Mouse (Mus musculus): ENCODE measurements around the gene Fam120a. TPM values are rescaled to one million over a fixed set of nuclear protein-coding genes. Genes with fewer than 3 reads are reported as not detected.

Gene Fam120a
- polyA plus RNA-seq, 1 experiment from 2014 or later = 17.3 TPM

- Histone ChIP-seq H3K27me3 (no peaks in the 10 kb centered on the region), H3K4me1 (replicated peaks) (peaks cover 7% of the 10 kb centered on the region), H3K9me3 (no peaks in the 10 kb centered on the region), H3K36me3 (no peaks in the 10 kb centered on the region), H3K4me3 (replicated peaks) (no peak overlapping the region), H3K4me2 (no peak overlapping the region), H3K27ac (no peak overlapping the region), H3K9ac (replicated peaks) (no peak overlapping the region)
- no peak for ATAC-seq (ENCODE audit: insufficient number of reproducible peaks, insufficient read depth, low FRiP score, low TSS enrichment, low read depth)
- WGBS = 90% methylated on average over 2 of the region's 2 CpGs
Measured at GRCm38 (mm10) chr13:48990138-48990537, 22.3 kb upstream of the Fam120a start.

DNA sequence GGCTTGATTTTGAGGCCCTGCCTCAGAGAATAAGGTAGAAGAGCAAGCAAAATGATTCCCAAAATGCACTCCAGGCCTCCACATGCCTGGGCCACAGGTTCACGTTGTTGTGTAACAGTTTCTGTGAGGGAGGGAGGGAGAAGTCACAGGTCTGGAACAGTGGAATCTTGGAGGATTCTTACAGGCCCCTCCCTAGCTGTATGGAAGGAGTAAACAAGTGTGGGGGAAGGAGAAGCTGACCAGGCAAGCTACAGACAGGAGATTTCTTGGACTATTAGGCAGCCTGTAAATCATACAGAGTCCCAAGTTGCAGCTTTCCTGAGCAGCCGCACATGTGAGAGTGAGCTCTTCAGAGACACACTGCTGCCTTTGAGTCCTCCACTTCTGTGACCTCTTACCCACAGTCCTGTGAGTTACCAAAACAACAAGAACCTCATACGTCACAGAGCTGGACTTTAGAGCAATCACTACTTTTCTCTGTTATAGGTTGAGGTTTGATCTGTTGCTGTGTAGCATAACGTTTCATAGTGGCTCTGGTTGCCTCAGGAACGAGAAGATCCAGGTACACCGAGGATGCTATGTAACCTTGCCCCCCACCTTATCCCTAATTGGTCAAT, 14.8 kb upstream of the Fam120a start:
- H3K27me3 ChIP-seq = no peaks in the 10 kb centered on the region
- H3K4me1 ChIP-seq (replicated peaks) = peaks cover 9% of the 10 kb centered on the region
- no peak overlapping the region for H3K27ac ChIP-seq
- H3K4me3 ChIP-seq (replicated peaks) = no peak overlapping the region
- H3K36me3 ChIP-seq = no peaks in the 10 kb centered on the region
- no peak overlapping the region for H3K4me2 ChIP-seq
- H3K9ac ChIP-seq (replicated peaks) = no peak overlapping the region
- ATAC-seq (ENCODE audit: insufficient number of reproducible peaks, insufficient read depth, low FRiP score, low TSS enrichment, low read depth) = no peak
- no peaks in the 10 kb centered on the region for H3K9me3 ChIP-seq
- WGBS = 64% methylated on average over 6 of the region's 6 CpGs

GRCm38 (mm10) chr13:48979069-48979468, 11.3 kb upstream of the Fam120a start:
- Histone ChIP-seq H3K27ac (no peak overlapping the region), H3K27me3 (no peaks in the 10 kb centered on the region), H3K36me3 (no peaks in the 10 kb centered on the region), H3K9me3 (no peaks in the 10 kb centered on the region), H3K9ac (replicated peaks) (no peak overlapping the region), H3K4me3 (replicated peaks) (no peak overlapping the region), H3K4me2 (no peak overlapping the region), H3K4me1 (replicated peaks) (peaks cover 9% of the 10 kb centered on the region)
- ATAC-seq (ENCODE audit: insufficient number of reproducible peaks, insufficient read depth, low FRiP score, low TSS enrichment, low read depth) = no peak
- WGBS = 87% methylated on average over 6 of the region's 6 CpGs

- no peak overlapping the region for H3K4me2 ChIP-seq
- 77% methylated on average over 3 of the region's 3 CpGs for WGBS
- H3K9me3 ChIP-seq = no peaks in the 10 kb centered on the region
- no peaks in the 10 kb centered on the region for H3K27me3 ChIP-seq
- no peak overlapping the region for H3K27ac ChIP-seq
- H3K36me3 ChIP-seq = no peaks in the 10 kb centered on the region
- no peak for ATAC-seq (ENCODE audit: insufficient number of reproducible peaks, insufficient read depth, low FRiP score, low TSS enrichment, low read depth)
- no peak overlapping the region for H3K9ac ChIP-seq (replicated peaks)
- H3K4me1 ChIP-seq (replicated peaks) = peaks cover 9% of the 10 kb centered on the region
- H3K4me3 ChIP-seq (replicated peaks) = no peak overlapping the region
Measured at GRCm38 (mm10) chr13:48977858-48978257, 10.0 kb upstream of the Fam120a start.

GRCm38 (mm10) chr13:48974699-48975098, 6.9 kb upstream of the Fam120a start:
- H3K4me1 ChIP-seq (replicated peaks) = peaks cover 19% of the 10 kb centered on the region
- H3K4me2 ChIP-seq = no peak overlapping the region

GRCm38 (mm10) chr13:48974266-48974665, 6.4 kb upstream of the Fam120a start:
- Histone ChIP-seq H3K27me3 (no peaks in the 10 kb centered on the region), H3K9me3 (no peaks in the 10 kb centered on the region), H3K27ac (no peak overlapping the region), H3K4me2 (no peak overlapping the region), H3K9ac (replicated peaks) (no peak overlapping the region), H3K36me3 (peaks cover 17% of the 10 kb centered on the region; the same call in 1 of the 2 replicates), H3K4me1 (replicated peaks) (peaks cover 19% of the 10 kb centered on the region), H3K4me3 (replicated peaks) (no peak overlapping the region)
- 74% methylated on average over 4 of the region's 4 CpGs for WGBS
- ATAC-seq (ENCODE audit: insufficient number of reproducible peaks, insufficient read depth, low FRiP score, low TSS enrichment, low read depth) = no peak

More at GRCm38 (mm10) chr13:48974699-48975098, 6.9 kb upstream of the Fam120a start:
- H3K27me3 ChIP-seq = no peaks in the 10 kb centered on the region
- WGBS = 83% methylated on average over 2 of the region's 2 CpGs
- peaks cover 17% of the 10 kb centered on the region; the same call in 1 of the 2 replicates for H3K36me3 ChIP-seq
- H3K4me3 ChIP-seq (replicated peaks) = no peak overlapping the region
- ATAC-seq (ENCODE audit: insufficient number of reproducible peaks, insufficient read depth, low FRiP score, low TSS enrichment, low read depth) = no peak
- H3K9me3 ChIP-seq = no peaks in the 10 kb centered on the region
- no peak overlapping the region for H3K9ac ChIP-seq (replicated peaks)
- no peak overlapping the region for H3K27ac ChIP-seq

DNA sequence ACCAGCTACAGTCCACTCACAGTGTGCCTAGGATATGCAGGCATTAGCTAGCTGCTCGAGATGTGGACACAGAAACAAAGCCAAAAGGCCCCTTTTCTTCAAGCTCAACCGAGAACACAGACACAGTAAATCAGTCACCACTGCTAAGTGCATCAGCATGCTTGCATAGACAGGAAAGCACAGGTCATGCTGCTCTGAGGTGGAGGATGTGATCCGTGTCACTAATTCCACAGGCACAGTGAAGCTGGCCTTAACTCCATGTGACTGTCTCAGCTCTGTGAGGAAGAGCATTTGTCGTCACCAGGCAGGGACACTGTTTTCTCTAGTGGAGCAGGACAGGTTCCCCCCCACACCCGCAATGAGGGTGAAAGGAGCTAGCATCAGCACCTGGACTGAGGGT, 5.4 kb upstream of the Fam120a start:
- WGBS = 64% methylated on average over 5 of the region's 5 CpGs
- H3K27me3 ChIP-seq = no peaks in the 10 kb centered on the region
- no peaks in the 10 kb centered on the region for H3K9me3 ChIP-seq
- H3K27ac ChIP-seq = no peak overlapping the region
- H3K4me1 ChIP-seq (replicated peaks) = peaks cover 14% of the 10 kb centered on the region
- H3K4me2 ChIP-seq = no peak overlapping the region
- ATAC-seq (ENCODE audit: insufficient number of reproducible peaks, insufficient read depth, low FRiP score, low TSS enrichment, low read depth) = no peak
- H3K36me3 ChIP-seq = peaks cover 17% of the 10 kb centered on the region; the same call in 1 of the 2 replicates
- no peak overlapping the region for H3K9ac ChIP-seq (replicated peaks)
- H3K4me3 ChIP-seq (replicated peaks) = no peak overlapping the region

GRCm38 (mm10) chr13:48971033-48971432, 3.2 kb upstream of the Fam120a start:
- Histone ChIP-seq H3K27me3 (no peaks in the 10 kb centered on the region), H3K4me3 (replicated peaks) (no peak overlapping the region), H3K36me3 (peaks cover 17% of the 10 kb centered on the region; the same call in 1 of the 2 replicates), H3K4me2 (no peak overlapping the region), H3K9me3 (no peaks in the 10 kb centered on the region), H3K4me1 (replicated peaks) (peaks cover 24% of the 10 kb centered on the region), H3K9ac (replicated peaks) (no peak overlapping the region), H3K27ac (peak overlapping the region; percentile 41; the same call in 1 of the 2 replicates)
- no peak for ATAC-seq (ENCODE audit: insufficient number of reproducible peaks, insufficient read depth, low FRiP score, low TSS enrichment, low read depth)
- 49% methylated on average over 5 of the region's 5 CpGs for WGBS

DNA sequence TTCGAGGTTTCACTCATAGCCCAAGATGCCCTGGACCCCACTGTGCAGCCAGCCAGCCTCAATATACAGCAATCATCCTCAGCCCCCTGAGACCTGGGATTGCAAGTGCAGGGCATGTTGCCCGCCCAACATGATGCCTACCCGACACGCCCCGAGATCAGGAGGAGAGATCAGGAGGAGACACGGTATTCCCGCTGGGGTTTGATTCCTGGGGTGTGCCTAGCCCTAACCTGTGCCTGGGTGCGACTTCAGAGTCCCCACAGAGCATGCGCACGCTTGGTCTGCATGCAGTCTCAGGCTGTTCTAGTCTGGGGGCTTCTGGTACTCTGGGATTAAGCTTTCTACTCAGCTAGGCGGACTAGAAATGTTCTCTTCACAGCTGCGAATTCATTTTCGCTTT, 2.7 kb upstream of the Fam120a start:
- Histone ChIP-seq H3K27me3 (no peaks in the 10 kb centered on the region), H3K4me1 (replicated peaks) (peaks cover 28% of the 10 kb centered on the region), H3K27ac (peak overlapping the region; percentile 41), H3K4me3 (replicated peaks) (no peak overlapping the region), H3K9ac (replicated peaks) (no peak overlapping the region), H3K36me3 (peaks cover 17% of the 10 kb centered on the region; the same call in 1 of the 2 replicates), H3K9me3 (no peaks in the 10 kb centered on the region), H3K4me2 (no peak overlapping the region)
- 71% methylated on average over 13 of the region's 13 CpGs for WGBS
- no peak for ATAC-seq (ENCODE audit: insufficient number of reproducible peaks, insufficient read depth, low FRiP score, low TSS enrichment, low read depth)

- WGBS = 11% methylated on average over 7 of the region's 7 CpGs
- Histone ChIP-seq H3K4me2 (peak overlapping the region; percentile 97), H3K27me3 (no peaks in the 10 kb centered on the region), H3K9ac (replicated peaks) (peak overlapping the region; percentile 95), H3K27ac (peak overlapping the region; percentile 95), H3K4me1 (replicated peaks) (peaks cover 41% of the 10 kb centered on the region), H3K36me3 (peaks cover 17% of the 10 kb centered on the region; the same call in 1 of the 2 replicates), H3K4me3 (replicated peaks) (peak overlapping the region; percentile 91), H3K9me3 (no peaks in the 10 kb centered on the region)
- ATAC-seq (ENCODE audit: insufficient number of reproducible peaks, insufficient read depth, low FRiP score, low TSS enrichment, low read depth) = no peak
Measured at GRCm38 (mm10) chr13:48968750-48969088, 902 bp upstream of the Fam120a start.

DNA sequence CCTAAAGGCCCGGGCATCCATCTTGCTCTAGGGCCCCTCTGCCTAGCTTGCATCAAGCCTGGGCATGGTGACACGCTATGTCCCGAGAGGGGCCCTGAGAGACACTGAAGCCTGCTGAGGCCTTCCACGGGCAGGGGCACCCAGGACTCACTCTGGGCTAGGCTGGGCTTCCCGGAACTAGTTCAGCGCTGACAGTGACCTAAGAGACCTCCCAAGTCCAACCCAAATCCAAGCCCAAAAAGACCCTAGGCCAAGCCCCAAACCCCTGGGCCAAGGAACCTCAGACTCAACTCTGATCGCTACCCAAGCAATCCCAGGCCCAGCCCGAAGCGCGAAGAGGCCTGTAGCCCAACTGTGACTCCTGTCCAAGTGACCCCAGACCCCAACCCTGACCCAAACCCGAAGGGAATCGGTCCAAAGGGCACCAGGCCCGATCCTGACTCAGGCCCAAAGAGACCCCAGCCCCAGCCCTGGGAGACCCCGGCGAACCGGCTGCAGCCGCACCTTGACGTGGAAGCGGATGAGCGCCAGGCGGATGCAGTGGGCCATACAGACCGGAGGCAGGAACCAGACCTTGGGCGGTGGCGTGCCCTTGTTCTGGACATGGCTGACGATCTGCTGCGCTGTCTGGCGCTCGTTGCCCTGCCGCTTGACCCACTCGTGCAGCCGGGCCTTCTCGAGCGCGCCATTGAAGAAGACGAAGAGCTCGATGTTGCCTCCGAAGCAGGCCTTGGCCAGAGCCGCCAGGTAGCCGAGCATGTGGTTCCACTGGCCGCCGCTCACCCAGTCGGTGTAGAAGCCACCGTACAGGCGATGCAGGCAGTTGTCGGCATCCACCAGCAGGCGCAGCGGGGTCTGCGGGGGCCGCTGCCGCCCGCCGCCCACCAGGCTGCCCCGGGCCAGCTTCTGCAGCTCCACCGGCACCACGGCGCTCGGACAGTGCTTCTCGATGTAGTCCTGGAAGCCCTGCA, 681 bp downstream of the Fam120a start:
- peaks cover 16% of the 10 kb centered on the region; the same call in 1 of the 2 replicates for H3K36me3 ChIP-seq
- H3K9me3 ChIP-seq = no peaks in the 10 kb centered on the region
- ATAC-seq (ENCODE audit: insufficient number of reproducible peaks, insufficient read depth, low FRiP score, low TSS enrichment, low read depth) = peak; percentile 8; the same call in 1 of the 2 replicates
- H3K9ac ChIP-seq (replicated peaks) = peak overlapping the region; percentile 95
- H3K4me2 ChIP-seq = peak overlapping the region; percentile 97
- H3K27me3 ChIP-seq = no peaks in the 10 kb centered on the region
- peak overlapping the region; percentile 91 for H3K4me3 ChIP-seq (replicated peaks)
- peaks cover 47% of the 10 kb centered on the region for H3K4me1 ChIP-seq (replicated peaks)
- peak overlapping the region; percentile 95 for H3K27ac ChIP-seq
- under 1% methylated on average over 58 of the region's 58 CpGs for WGBS

All from limb, embryonic 12.5 days (tissue).